Mouse (Mus musculus): ENCODE measurements around the gene Txndc11.

DNA sequence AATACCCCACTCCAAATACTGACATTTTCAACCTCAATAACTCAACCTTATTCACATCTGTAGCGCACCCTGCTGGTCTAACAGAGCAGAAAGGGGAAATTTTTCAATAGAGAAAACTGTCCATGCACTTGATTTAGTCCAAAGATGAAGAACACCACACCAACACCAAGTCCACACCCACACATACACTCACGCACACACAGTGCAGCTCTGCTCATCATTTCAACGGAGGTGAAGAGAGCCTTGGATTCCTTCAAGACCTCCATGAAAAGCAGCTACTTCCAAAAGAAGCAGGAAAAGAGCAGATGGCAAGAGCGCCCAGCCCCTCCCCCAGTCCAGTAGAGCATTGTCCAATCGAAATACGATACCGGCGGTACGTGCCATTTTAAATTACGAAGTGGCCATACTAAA lies 40.2 kb upstream of the Txndc11 start:
- TF ChIP-seq REST (IDR thresholded peaks at IDR 0.05; ENCODE audit: insufficient read depth, insufficient read length), result no peak
- TF ChIP-seq MYOD1 (IDR thresholded peaks at IDR 0.05; ENCODE audit: control insufficient read depth in 1 of 3, insufficient read length in 2 of 3, low read depth in 2 of 3), result no peak
- no peak for TF ChIP-seq POLR2A (IDR thresholded peaks at IDR 0.05; ENCODE audit: insufficient read length, low read depth)
- TF ChIP-seq USF1 (IDR thresholded peaks at IDR 0.05; ENCODE audit: low read depth), result no peak
- TF ChIP-seq MYOG (IDR thresholded peaks at IDR 0.05; ENCODE audit: control insufficient read depth in 1 of 3, insufficient read depth in 1 of 3, insufficient read length in 2 of 3, low read depth in 2 of 3), result no peak
- no peak for TF ChIP-seq TCF12 (IDR thresholded peaks at IDR 0.05; ENCODE audit: insufficient read depth, poor library complexity, severe bottlenecking)
- no peak for TF ChIP-seq MAX (IDR thresholded peaks at IDR 0.05; ENCODE audit: low read depth)
- no peak for TF ChIP-seq TCF3 (IDR thresholded peaks at IDR 0.05; ENCODE audit: insufficient read length, low read depth)
- TF ChIP-seq POLR2AphosphoS2 (IDR thresholded peaks at IDR 0.05; ENCODE audit: insufficient read length, low read depth), result no peak
